Mouse (Mus musculus): ENCODE measurements at regions not wholly inside any gene's neighbourhood (a gene's known extent, or its start where the extent isn't known, plus 50 kb on each side); places are given as distances from the start of the nearest gene placed in this dataset.

- Histone ChIP-seq H3K4me3 (ENCODE audit: insufficient read depth, low read depth, low read length) (no peak overlapping the region), H3K4me1 (ENCODE audit: control insufficient read depth, insufficient read depth, low read length) (no peaks in the 10 kb centered on the region; the same call in 1 of the 2 replicates), H3K27ac (ENCODE audit: insufficient read depth, low read depth, low read length) (no peak overlapping the region)
- WGBS = 71% methylated on average over 9 of the region's 9 CpGs
- TF ChIP-seq POLR2A (IDR thresholded peaks at IDR 0.05; ENCODE audit: insufficient read depth, low read depth, low read length) (no peak), CTCF (IDR thresholded peaks at IDR 0.05; ENCODE audit: insufficient read depth, low read depth, low read length) (no peak)
Measured at GRCm38 (mm10) chr5:129256136-129256535, 159.6 kb downstream of the Adgrd1 start.

DNA sequence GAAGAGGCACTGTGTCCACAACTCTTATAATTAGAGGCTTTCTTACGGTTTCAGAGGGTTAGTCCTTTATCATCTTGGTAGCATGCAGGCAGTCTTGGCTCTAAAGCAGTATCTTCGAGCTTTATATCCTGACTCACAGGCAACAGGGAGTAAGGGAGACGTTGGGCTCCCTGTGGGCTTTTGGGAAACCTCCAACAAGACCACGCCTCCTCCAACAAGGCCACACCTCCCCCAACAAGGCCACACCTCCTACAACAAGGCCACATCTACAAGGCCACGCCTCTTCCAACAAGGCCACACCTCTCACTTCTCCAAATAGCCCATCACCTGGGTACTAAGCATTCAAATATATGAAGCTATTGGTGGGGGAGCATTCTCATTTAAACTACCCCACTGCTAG lies 160.7 kb downstream of the Adgrd1 start:
- TF ChIP-seq POLR2A (IDR thresholded peaks at IDR 0.05; ENCODE audit: insufficient read depth, low read depth, low read length) (no peak), CTCF (IDR thresholded peaks at IDR 0.05; ENCODE audit: insufficient read depth, low read depth, low read length) (no peak)
- no peaks in the 10 kb centered on the region; the same call in 1 of the 2 replicates for H3K4me1 ChIP-seq (ENCODE audit: control insufficient read depth, insufficient read depth, low read length)
- no peak overlapping the region for H3K27ac ChIP-seq (ENCODE audit: insufficient read depth, low read depth, low read length)
- H3K4me3 ChIP-seq (ENCODE audit: insufficient read depth, low read depth, low read length) = no peak overlapping the region
- WGBS = 70% methylated on average over 5 of the region's 5 CpGs

- Histone ChIP-seq H3K27ac (ENCODE audit: insufficient read depth, low read depth, low read length) (no peak overlapping the region), H3K4me1 (ENCODE audit: control insufficient read depth, insufficient read depth, low read length) (peaks cover 6% of the 10 kb centered on the region), H3K4me3 (ENCODE audit: insufficient read depth, low read depth, low read length) (no peak overlapping the region)
- TF ChIP-seq CTCF (IDR thresholded peaks at IDR 0.05; ENCODE audit: insufficient read depth, low read depth, low read length) (no peak), POLR2A (IDR thresholded peaks at IDR 0.05; ENCODE audit: insufficient read depth, low read depth, low read length) (no peak)
- WGBS = 88% methylated on average over 9 of the region's 9 CpGs
Measured at GRCm38 (mm10) chr5:129260689-129261088, 164.1 kb downstream of the Adgrd1 start.

DNA sequence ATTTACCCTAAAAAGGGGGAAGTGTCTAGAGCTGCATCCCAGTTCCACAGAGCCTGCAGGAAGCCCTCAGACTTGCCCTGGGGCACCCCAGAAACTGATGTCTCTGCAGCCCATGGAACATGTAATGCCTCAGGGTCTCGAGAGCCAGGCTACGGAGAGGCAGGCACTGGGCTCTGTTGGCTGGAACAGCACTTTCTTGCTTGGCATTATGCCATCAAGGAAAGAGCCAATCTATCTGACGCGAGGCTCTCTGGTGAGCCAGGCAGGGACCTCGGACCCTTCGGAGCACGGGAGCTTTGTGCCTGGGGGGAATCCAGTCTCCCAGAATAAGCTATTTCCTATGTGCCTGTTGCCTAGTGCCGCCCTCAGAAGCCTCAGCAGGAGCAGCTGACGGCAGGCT lies 166.6 kb downstream of the Adgrd1 start:
- Histone ChIP-seq H3K27ac (ENCODE audit: insufficient read depth, low read depth, low read length) (no peak overlapping the region), H3K4me3 (ENCODE audit: insufficient read depth, low read depth, low read length) (no peak overlapping the region), H3K4me1 (ENCODE audit: control insufficient read depth, insufficient read depth, low read length) (peaks cover 6% of the 10 kb centered on the region)
- WGBS = 37% methylated on average over 9 of the region's 9 CpGs
- TF ChIP-seq CTCF (IDR thresholded peaks at IDR 0.05; ENCODE audit: insufficient read depth, low read depth, low read length) = no peak
- no peak for TF ChIP-seq POLR2A (IDR thresholded peaks at IDR 0.05; ENCODE audit: insufficient read depth, low read depth, low read length)

- 96% methylated on average over 15 of the region's 15 CpGs for WGBS
- TF ChIP-seq POLR2A (IDR thresholded peaks at IDR 0.05; ENCODE audit: insufficient read depth, low read depth, low read length) = no peak
- TF ChIP-seq CTCF (IDR thresholded peaks at IDR 0.05; ENCODE audit: insufficient read depth, low read depth, low read length) = no peak
- H3K27ac ChIP-seq (ENCODE audit: insufficient read depth, low read depth, low read length) = no peak overlapping the region
- peaks cover 6% of the 10 kb centered on the region for H3K4me1 ChIP-seq (ENCODE audit: control insufficient read depth, insufficient read depth, low read length)
- no peak overlapping the region for H3K4me3 ChIP-seq (ENCODE audit: insufficient read depth, low read depth, low read length)
Measured at GRCm38 (mm10) chr5:129264363-129264762, 167.8 kb downstream of the Adgrd1 start.

- H3K27ac ChIP-seq (ENCODE audit: insufficient read depth, low read depth, low read length) = no peak overlapping the region
- H3K4me3 ChIP-seq (ENCODE audit: insufficient read depth, low read depth, low read length) = no peak overlapping the region
- TF ChIP-seq POLR2A (IDR thresholded peaks at IDR 0.05; ENCODE audit: insufficient read depth, low read depth, low read length) = no peak
- TF ChIP-seq CTCF (IDR thresholded peaks at IDR 0.05; ENCODE audit: insufficient read depth, low read depth, low read length) = no peak
- WGBS = 75% methylated on average over 9 of the region's 9 CpGs
- H3K4me1 ChIP-seq (ENCODE audit: control insufficient read depth, insufficient read depth, low read length) = peaks cover 11% of the 10 kb centered on the region
Measured at GRCm38 (mm10) chr5:129268456-129268855, 171.9 kb downstream of the Adgrd1 start.

- Histone ChIP-seq H3K4me1 (ENCODE audit: control insufficient read depth, insufficient read depth, low read length) (peaks cover 10% of the 10 kb centered on the region; the same call in 1 of the 2 replicates), H3K4me3 (ENCODE audit: insufficient read depth, low read depth, low read length) (no peak overlapping the region), H3K27ac (ENCODE audit: insufficient read depth, low read depth, low read length) (no peak overlapping the region)
- WGBS = 37% methylated on average over 5 of the region's 5 CpGs
- TF ChIP-seq POLR2A (IDR thresholded peaks at IDR 0.05; ENCODE audit: insufficient read depth, low read depth, low read length) (no peak), CTCF (IDR thresholded peaks at IDR 0.05; ENCODE audit: insufficient read depth, low read depth, low read length) (no peak)
Measured at GRCm38 (mm10) chr5:129270051-129270472, 173.5 kb downstream of the Adgrd1 start.

DNA sequence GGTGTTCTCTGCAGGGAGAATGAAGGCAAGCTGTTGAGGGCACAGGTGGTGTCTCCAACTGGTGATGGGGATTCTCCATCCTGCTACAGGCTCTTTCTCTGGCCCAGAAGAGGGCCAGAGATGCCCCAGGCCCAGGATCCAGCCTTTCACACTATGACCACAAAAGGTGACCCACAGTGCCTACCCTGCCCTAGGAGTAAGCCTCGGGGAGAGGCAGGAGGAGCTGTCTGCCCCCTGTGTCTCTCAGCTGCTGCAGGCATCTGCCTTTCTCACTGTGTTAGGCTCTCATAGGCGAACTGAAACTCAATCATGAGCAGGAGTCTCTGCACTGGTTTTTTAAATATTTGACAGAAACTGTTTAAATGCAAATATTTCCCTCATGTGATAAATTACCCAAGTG lies 184.9 kb downstream of the Adgrd1 start:
- 71% methylated on average over 2 of the region's 2 CpGs for WGBS
- H3K4me3 ChIP-seq (ENCODE audit: insufficient read depth, low read depth, low read length) = no peak overlapping the region
- TF ChIP-seq POLR2A (IDR thresholded peaks at IDR 0.05; ENCODE audit: insufficient read depth, low read depth, low read length) (no peak), CTCF (IDR thresholded peaks at IDR 0.05; ENCODE audit: insufficient read depth, low read depth, low read length) (no peak)
- no peaks in the 10 kb centered on the region for H3K4me1 ChIP-seq (ENCODE audit: control insufficient read depth, insufficient read depth, low read length)
- H3K27ac ChIP-seq (ENCODE audit: insufficient read depth, low read depth, low read length) = no peak overlapping the region

GRCm38 (mm10) chr5:129282133-129282532 lies 185.6 kb downstream of the Adgrd1 start:
- H3K27ac ChIP-seq (ENCODE audit: insufficient read depth, low read depth, low read length) = no peak overlapping the region
- TF ChIP-seq CTCF (IDR thresholded peaks at IDR 0.05; ENCODE audit: insufficient read depth, low read depth, low read length) (no peak), POLR2A (IDR thresholded peaks at IDR 0.05; ENCODE audit: insufficient read depth, low read depth, low read length) (no peak)

DNA sequence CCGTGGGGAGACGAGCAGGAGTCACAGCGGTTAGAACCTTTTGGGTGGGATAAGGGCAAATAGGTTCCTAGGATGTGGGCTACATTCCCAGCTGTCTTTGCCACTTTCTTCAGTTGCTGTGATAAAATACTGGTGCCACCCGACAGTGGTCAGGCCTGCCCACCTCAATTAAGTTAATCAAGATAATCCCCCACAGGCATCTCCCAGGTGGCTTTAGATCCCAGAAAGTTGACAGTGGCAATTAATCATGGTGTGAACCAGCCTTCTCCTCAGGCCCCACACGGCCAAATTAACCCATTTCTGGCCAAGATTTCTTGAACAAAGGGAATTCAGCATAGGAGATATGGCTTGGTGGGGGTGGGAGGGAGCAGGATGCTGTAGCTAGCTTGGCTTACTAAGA lies 186.3 kb downstream of the Adgrd1 start:
- Histone ChIP-seq H3K4me1 (ENCODE audit: control insufficient read depth, insufficient read depth, low read length) (no peaks in the 10 kb centered on the region), H3K27ac (ENCODE audit: insufficient read depth, low read depth, low read length) (no peak overlapping the region), H3K4me3 (ENCODE audit: insufficient read depth, low read depth, low read length) (no peak overlapping the region)
- WGBS = 67% methylated on average over 5 of the region's 5 CpGs
- TF ChIP-seq POLR2A (IDR thresholded peaks at IDR 0.05; ENCODE audit: insufficient read depth, low read depth, low read length) = no peak
- TF ChIP-seq CTCF (IDR thresholded peaks at IDR 0.05; ENCODE audit: insufficient read depth, low read depth, low read length) = no peak

More at GRCm38 (mm10) chr5:129282133-129282532, 185.6 kb downstream of the Adgrd1 start:
- Histone ChIP-seq H3K4me3 (ENCODE audit: insufficient read depth, low read depth, low read length) (no peak overlapping the region), H3K4me1 (ENCODE audit: control insufficient read depth, insufficient read depth, low read length) (no peaks in the 10 kb centered on the region)
- 46% methylated on average over 8 of the region's 8 CpGs for WGBS

Measured in olfactory bulb, adult 2 months (tissue).